Mouse (Mus musculus) lung, embryonic 16.5 days (tissue): ENCODE measurements around the gene Zfp217. TPM values are rescaled to one million over a fixed set of nuclear protein-coding genes. Genes with fewer than 3 reads are reported as not detected.

ENCODE experiments used
- ATAC-seq: fragments of 200-750 bp; cut with Nextera tagmentation; 2 replicates; pipeline ENCODE4 v1.8.0; 2017; ENCODE audit warnings: low read depth, mild to moderate bottlenecking, moderate library complexity
- H3K27ac ChIP-seq: fragments of 300-500 bp; sonication (generic); 2 replicates; pipeline ENCODE4 v1.5.1; 2014; ENCODE audit warnings: mild to moderate bottlenecking, control low read depth, low read length
- H3K27me3 ChIP-seq: fragments of 300-500 bp; sonication (generic); 2 replicates; pipeline ENCODE4 v1.6.1; 2014; ENCODE audit warnings: low read depth, low read length, mixed read lengths; ENCODE audit not compliant: control insufficient read depth, insufficient read depth
- H3K36me3 ChIP-seq: fragments of 300-500 bp; sonication (generic); 2 replicates; pipeline ENCODE4 v1.6.1; 2014; ENCODE audit warnings: low read length; ENCODE audit not compliant: control insufficient read depth, insufficient read depth
- H3K4me1 ChIP-seq: fragments of 300-500 bp; sonication (generic); replicated peaks from 2 replicates; pipeline ENCODE4 v1.6.1; 2014; ENCODE audit warnings: low read length, mixed read lengths; ENCODE audit not compliant: control insufficient read depth, insufficient read depth
- H3K4me2 ChIP-seq: fragments of 300-500 bp; sonication (generic); 2 replicates; pipeline ENCODE4 v1.6.1; 2014; ENCODE audit warnings: low read depth, low read length, control low read depth
- H3K4me3 ChIP-seq: fragments of 300-500 bp; sonication (generic); 2 replicates; pipeline ENCODE4 v1.5.1; 2014; ENCODE audit warnings: mild to moderate bottlenecking, low read length, control low read depth
- H3K9ac ChIP-seq: fragments of 300-500 bp; sonication (generic); 2 replicates; pipeline ENCODE4 v1.6.1; 2014; ENCODE audit warnings: low read length, control low read depth
- H3K9me3 ChIP-seq: fragments of 300-500 bp; sonication (generic); 2 replicates; pipeline ENCODE4 v1.6.1; 2016; ENCODE audit warnings: low read length; ENCODE audit not compliant: control insufficient read depth
- WGBS: fragments of 180-500 bp; shearing (Covaris S2); extraction: QIAGEN DNeasy Blood & Tissue Kit; methylation state at CpG from one replicate; pipeline ENCODE4 v1.1.7; 2014; 5-methylcytosine and 5-hydroxymethylcytosine counted together
- polyA plus RNA-seq: library from polyadenylated mRNA; unstranded; fragments of >200 nt; fragmentation: Nextera tagmentation; extraction: Ambion mirVana; gene quantifications from 2 replicates; pipeline ENCODE4 v1.2.1, GENCODE M21; 2015

The Zfp217 gene
- polyA plus RNA-seq, 1 experiment from 2014 or later = 5.2 TPM

- Histone ChIP-seq H3K9me3 (no peaks in the 10 kb centered on the region), H3K36me3 (no peaks in the 10 kb centered on the region), H3K27ac (peak overlapping the region; percentile 82), H3K4me3 (peak overlapping the region; percentile 88), H3K27me3 (no peaks in the 10 kb centered on the region), H3K4me2 (peak overlapping the region; percentile 67), H3K4me1 (peaks cover 41% of the 10 kb centered on the region), H3K9ac (peak overlapping the region; percentile 40; the same call in 1 of the 2 replicates)
- no peak for ATAC-seq
- 7% methylated on average over 10 of the region's 10 CpGs for WGBS
Observed at GRCm38 (mm10) chr2:170131981-170132460, 15.9 kb downstream of the Zfp217 start.

GRCm38 (mm10) chr2:170130780-170131645 lies 16.9 kb downstream of the Zfp217 start:
- Histone ChIP-seq H3K27ac (peak overlapping the region; percentile 96), H3K4me1 (peaks cover 38% of the 10 kb centered on the region), H3K4me3 (peak overlapping the region; percentile 88), H3K36me3 (no peaks in the 10 kb centered on the region), H3K27me3 (no peaks in the 10 kb centered on the region), H3K4me2 (peak overlapping the region; percentile 77), H3K9ac (peak overlapping the region; percentile 98), H3K9me3 (no peaks in the 10 kb centered on the region)
- ATAC-seq = peak; percentile 92
- WGBS = 1% methylated on average over 50 of the region's 122 CpGs

GRCm38 (mm10) chr2:170129923-170130779 lies 17.8 kb downstream of the Zfp217 start:
- Histone ChIP-seq H3K9ac (peak overlapping the region; percentile 98), H3K4me1 (peaks cover 44% of the 10 kb centered on the region), H3K9me3 (no peaks in the 10 kb centered on the region), H3K4me3 (peak overlapping the region; percentile 88), H3K4me2 (peak overlapping the region; percentile 77), H3K27ac (peak overlapping the region; percentile 96), H3K36me3 (no peaks in the 10 kb centered on the region), H3K27me3 (no peaks in the 10 kb centered on the region)
- ATAC-seq = peak; percentile 51
- WGBS = under 1% methylated on average over 34 of the region's 48 CpGs

GRCm38 (mm10) chr2:170129248-170129922 lies 18.5 kb downstream of the Zfp217 start:
- H3K9ac ChIP-seq = peak overlapping the region; percentile 98
- WGBS = 21% methylated on average over 5 of the region's 5 CpGs
- no peaks in the 10 kb centered on the region for H3K9me3 ChIP-seq
- no peak for ATAC-seq
- H3K27ac ChIP-seq = peak overlapping the region; percentile 96
- peak overlapping the region; percentile 77 for H3K4me2 ChIP-seq
- H3K4me1 ChIP-seq = peaks cover 40% of the 10 kb centered on the region
- peak overlapping the region; percentile 88 for H3K4me3 ChIP-seq
- H3K36me3 ChIP-seq = no peaks in the 10 kb centered on the region
- H3K27me3 ChIP-seq = no peaks in the 10 kb centered on the region

GRCm38 (mm10) chr2:170128461-170129247 lies 19.2 kb downstream of the Zfp217 start:
- ATAC-seq = no peak
- no peaks in the 10 kb centered on the region for H3K36me3 ChIP-seq
- 16% methylated on average over 7 of the region's 7 CpGs for WGBS
- H3K27me3 ChIP-seq = no peaks in the 10 kb centered on the region
- peaks cover 40% of the 10 kb centered on the region for H3K4me1 ChIP-seq
- H3K4me2 ChIP-seq = peak overlapping the region; percentile 77
- H3K9ac ChIP-seq = peak overlapping the region; percentile 48
- H3K9me3 ChIP-seq = no peaks in the 10 kb centered on the region
- H3K27ac ChIP-seq = peak overlapping the region; percentile 63
- H3K4me3 ChIP-seq = peak overlapping the region; percentile 0

GRCm38 (mm10) chr2:170127523-170127922 lies 20.4 kb downstream of the Zfp217 start:
- peaks cover 37% of the 10 kb centered on the region for H3K4me1 ChIP-seq

GRCm38 (mm10) chr2:170126266-170126665 lies 21.6 kb downstream of the Zfp217 start:
- ATAC-seq = no peak
- Histone ChIP-seq H3K9me3 (no peaks in the 10 kb centered on the region), H3K4me3 (no peak overlapping the region), H3K9ac (no peak overlapping the region), H3K27me3 (no peaks in the 10 kb centered on the region), H3K27ac (no peak overlapping the region), H3K36me3 (peaks cover 6% of the 10 kb centered on the region; the same call in 1 of the 2 replicates), H3K4me2 (no peak overlapping the region), H3K4me1 (peaks cover 32% of the 10 kb centered on the region)
- 67% methylated on average over 1 of the region's 1 CpGs for WGBS

More at GRCm38 (mm10) chr2:170127523-170127922, 20.4 kb downstream of the Zfp217 start:
- 71% methylated on average over 3 of the region's 3 CpGs for WGBS
- Histone ChIP-seq H3K9ac (no peak overlapping the region), H3K4me2 (no peak overlapping the region), H3K27me3 (no peaks in the 10 kb centered on the region), H3K4me3 (no peak overlapping the region), H3K27ac (no peak overlapping the region), H3K36me3 (peaks cover 3% of the 10 kb centered on the region; the same call in 1 of the 2 replicates), H3K9me3 (no peaks in the 10 kb centered on the region)
- no peak for ATAC-seq

GRCm38 (mm10) chr2:170122197-170122596 lies 25.7 kb downstream of the Zfp217 start:
- WGBS = 86% methylated on average over 7 of the region's 7 CpGs
- Histone ChIP-seq H3K4me3 (no peak overlapping the region), H3K4me2 (no peak overlapping the region), H3K36me3 (peaks cover 31% of the 10 kb centered on the region), H3K4me1 (peaks cover 11% of the 10 kb centered on the region), H3K27ac (no peak overlapping the region), H3K9me3 (no peaks in the 10 kb centered on the region), H3K9ac (no peak overlapping the region), H3K27me3 (no peaks in the 10 kb centered on the region)
- no peak for ATAC-seq
